Mouse (Mus musculus) G1E (cell line): ENCODE measurements around the gene Hpcal1. TPM values are rescaled to one million over a fixed set of nuclear protein-coding genes. Genes with fewer than 3 reads are reported as not detected.

Source experiments
- ATAC-seq: 2 replicates; pipeline ENCODE4 v1.8.0; 2016; ENCODE audit warnings: mild to moderate bottlenecking; ENCODE audit not compliant: insufficient number of reproducible peaks, poor library complexity, low FRiP score, severe bottlenecking; ENCODE audit errors: extremely low read depth
- DNase-seq: peaks from one replicate; pipeline ENCODE4 v3.0.0; 2012; ENCODE audit warnings: low spot score
- H3K27me3 ChIP-seq: 2 replicates; pipeline ENCODE4 v1.6.1; 2012; ENCODE audit warnings: mild to moderate bottlenecking, low read length, inconsistent platforms; ENCODE audit not compliant: insufficient read depth
- H3K36me3 ChIP-seq: replicated peaks from 2 replicates; pipeline ENCODE3; 2012; ENCODE audit warnings: mild to moderate bottlenecking, inconsistent platforms
- H3K4me1 ChIP-seq: 2 replicates; pipeline ENCODE4 v1.6.1; 2012; ENCODE audit warnings: low read depth, low read length, inconsistent platforms, mixed read lengths; ENCODE audit not compliant: insufficient read depth
- H3K4me3 ChIP-seq: 2 replicates; pipeline ENCODE4 v1.5.1; 2012; ENCODE audit warnings: low read depth, mild to moderate bottlenecking, inconsistent platforms, low read length, moderate library complexity, mixed read lengths
- H3K9me3 ChIP-seq: replicated peaks from 2 replicates; pipeline ENCODE4 v1.6.1; 2012; ENCODE audit warnings: inconsistent platforms
- CTCF ChIP-seq: IDR thresholded peaks from 2 replicates; pipeline ENCODE4 v1.5.1; 2012; ENCODE audit warnings: low read depth, low read length, inconsistent platforms, mixed read lengths
- GATA1 ChIP-seq: IDR thresholded peaks from 2 replicates; pipeline ENCODE4 v1.6.1; 2012; ENCODE audit warnings: borderline replicate concordance, low read length, inconsistent platforms, mixed read lengths
- GATA2 ChIP-seq: IDR thresholded peaks from 2 replicates; pipeline ENCODE4 v1.6.1; 2012; ENCODE audit warnings: low read depth, low read length, inconsistent platforms, borderline replicate concordance
- POLR2AphosphoS5 ChIP-seq: IDR thresholded peaks from 2 replicates; pipeline ENCODE4 v1.6.1; 2012; ENCODE audit warnings: low read depth, low read length, inconsistent platforms; ENCODE audit not compliant: insufficient replicate concordance
- TAL1 ChIP-seq: conservative IDR thresholded peaks from 2 replicates; pipeline ENCODE4 v1.6.1; 2012; ENCODE audit warnings: low read depth, low read length, inconsistent platforms, mixed read lengths
- polyA plus RNA-seq: library from polyadenylated mRNA; stranded (reverse); fragments of >175 nt; gene quantifications from 2 replicates; pipeline ENCODE4 v1.2.3, GENCODE M21; 2012
- total RNA-seq, 2 experiments: library from RNA; stranded (forward) in 1 of 2; stranded (reverse) in 1 of 2; fragments of 200-1000 nt in 1 of 2; fragments of >200 nt in 1 of 2; fragmentation: Nextera tagmentation in 1 of 2; gene quantifications; 2 replicates each; pipeline ENCODE4 v1.2.3; 2014 to 2017

Gene Hpcal1
- total and polyA plus RNA-seq, 3 experiments = not detected

GRCm38 (mm10) chr12:17718146-17718545, 27.5 kb downstream of the Hpcal1 start:
- ATAC-seq = no peak; the same call in 1 of the 2 replicates
- Histone ChIP-seq H3K36me3 (no peaks in the 10 kb centered on the region), H3K4me1 (no peaks in the 10 kb centered on the region), H3K27me3 (no peaks in the 10 kb centered on the region), H3K9me3 (peaks cover 20% of the 10 kb centered on the region), H3K4me3 (no peak overlapping the region)
- TF ChIP-seq GATA1 = no peak
- no peak for TF ChIP-seq TAL1
- TF ChIP-seq GATA2 = no peak
- no peak for TF ChIP-seq POLR2AphosphoS5
- no peak for TF ChIP-seq CTCF
- DNase-seq = no peak

- TF ChIP-seq CTCF (no peak), GATA2 (no peak), TAL1 (no peak), GATA1 (no peak), POLR2AphosphoS5 (no peak)
- no peaks in the 10 kb centered on the region for H3K27me3 ChIP-seq
- H3K4me3 ChIP-seq = no peak overlapping the region
- no peak for DNase-seq
- ATAC-seq = no peak
- no peaks in the 10 kb centered on the region for H3K36me3 ChIP-seq
- no peaks in the 10 kb centered on the region for H3K4me1 ChIP-seq
- peaks cover 20% of the 10 kb centered on the region for H3K9me3 ChIP-seq
These were observed 30.4 kb downstream of the Hpcal1 start for GRCm38 (mm10) chr12:17721058-17721457.

GRCm38 (mm10) chr12:17722452-17723181, 32.0 kb downstream of the Hpcal1 start:
- no peaks in the 10 kb centered on the region for H3K27me3 ChIP-seq
- TF ChIP-seq GATA2 (no peak), CTCF (no peak), GATA1 (no peak), TAL1 (no peak), POLR2AphosphoS5 (no peak)
- ATAC-seq (no peak), DNase-seq (no peak)
- H3K9me3 ChIP-seq = peaks cover 23% of the 10 kb centered on the region
- H3K36me3 ChIP-seq = no peaks in the 10 kb centered on the region
- H3K4me1 ChIP-seq = no peaks in the 10 kb centered on the region
- no peak overlapping the region for H3K4me3 ChIP-seq

GRCm38 (mm10) chr12:17723182-17723570, 32.5 kb downstream of the Hpcal1 start:
- Histone ChIP-seq H3K4me3 (no peak overlapping the region), H3K9me3 (peaks cover 26% of the 10 kb centered on the region), H3K27me3 (no peaks in the 10 kb centered on the region), H3K36me3 (no peaks in the 10 kb centered on the region), H3K4me1 (no peaks in the 10 kb centered on the region)
- ATAC-seq (no peak), DNase-seq (no peak)
- TF ChIP-seq GATA1 = no peak
- no peak for TF ChIP-seq GATA2
- TF ChIP-seq CTCF = no peak
- TF ChIP-seq POLR2AphosphoS5 = no peak
- TF ChIP-seq TAL1 = no peak

GRCm38 (mm10) chr12:17723999-17724398, 33.3 kb downstream of the Hpcal1 start:
- DNase-seq = no peak
- H3K4me1 ChIP-seq = no peaks in the 10 kb centered on the region
- ATAC-seq = no peak

GRCm38 (mm10) chr12:17724412-17725090, 33.9 kb downstream of the Hpcal1 start:
- H3K4me3 ChIP-seq = no peak overlapping the region
- DNase-seq = no peak
- no peaks in the 10 kb centered on the region for H3K36me3 ChIP-seq

More at GRCm38 (mm10) chr12:17723999-17724398, 33.3 kb downstream of the Hpcal1 start:
- TF ChIP-seq GATA2 (no peak), TAL1 (no peak), POLR2AphosphoS5 (no peak), GATA1 (no peak), CTCF (no peak)
- H3K27me3 ChIP-seq = no peaks in the 10 kb centered on the region
- peaks cover 25% of the 10 kb centered on the region for H3K9me3 ChIP-seq
- H3K36me3 ChIP-seq = no peaks in the 10 kb centered on the region
- no peak overlapping the region for H3K4me3 ChIP-seq

More at GRCm38 (mm10) chr12:17724412-17725090, 33.9 kb downstream of the Hpcal1 start:
- no peaks in the 10 kb centered on the region for H3K4me1 ChIP-seq
- no peaks in the 10 kb centered on the region for H3K27me3 ChIP-seq
- no peak for ATAC-seq
- TF ChIP-seq TAL1 (no peak), GATA1 (no peak), GATA2 (no peak), POLR2AphosphoS5 (no peak), CTCF (no peak)
- H3K9me3 ChIP-seq = peaks cover 24% of the 10 kb centered on the region
